Mouse (Mus musculus): ENCODE data around the gene Pde12.

Gene Pde12

DNA sequence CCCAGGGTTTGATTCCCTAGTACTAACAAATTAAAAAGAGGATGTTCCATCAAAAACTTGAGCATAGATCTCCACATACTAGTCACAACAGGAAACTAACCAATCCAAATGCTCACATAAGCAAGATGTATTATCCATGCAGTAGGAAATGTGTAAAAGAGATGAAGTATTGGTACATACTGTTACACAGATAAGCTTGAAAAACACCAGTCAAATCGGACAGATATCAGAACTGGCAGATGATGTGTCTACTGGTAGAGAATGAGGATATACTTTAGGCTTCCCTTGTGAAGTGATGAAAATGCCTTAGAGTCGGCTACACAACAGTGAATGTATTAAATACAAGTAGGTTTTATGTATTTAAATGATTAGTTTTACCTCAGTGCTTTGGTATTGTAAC is 7.2 kb downstream of the Pde12 start:
- H3K27me3 ChIP-seq (ENCODE audit: control insufficient read depth, insufficient read depth, low read length, poor library complexity, severe bottlenecking), result no peaks in the 10 kb centered on the region
- peaks cover 11% of the 10 kb centered on the region; the same call in 1 of the 2 replicates for H3K36me3 ChIP-seq (ENCODE audit: control insufficient read depth, insufficient read depth, low read length, poor library complexity, severe bottlenecking)
- DNase-seq (ENCODE audit: low read depth, low spot score), result no peak

GRCm38 (mm10) chr14:26662016-26662415 is 7.7 kb downstream of the Pde12 start:
- no peak for DNase-seq (ENCODE audit: low read depth, low spot score)
- peaks cover 13% of the 10 kb centered on the region; the same call in 1 of the 2 replicates for H3K36me3 ChIP-seq (ENCODE audit: control insufficient read depth, insufficient read depth, low read length, poor library complexity, severe bottlenecking)
- no peaks in the 10 kb centered on the region for H3K27me3 ChIP-seq (ENCODE audit: control insufficient read depth, insufficient read depth, low read length, poor library complexity, severe bottlenecking)

DNA sequence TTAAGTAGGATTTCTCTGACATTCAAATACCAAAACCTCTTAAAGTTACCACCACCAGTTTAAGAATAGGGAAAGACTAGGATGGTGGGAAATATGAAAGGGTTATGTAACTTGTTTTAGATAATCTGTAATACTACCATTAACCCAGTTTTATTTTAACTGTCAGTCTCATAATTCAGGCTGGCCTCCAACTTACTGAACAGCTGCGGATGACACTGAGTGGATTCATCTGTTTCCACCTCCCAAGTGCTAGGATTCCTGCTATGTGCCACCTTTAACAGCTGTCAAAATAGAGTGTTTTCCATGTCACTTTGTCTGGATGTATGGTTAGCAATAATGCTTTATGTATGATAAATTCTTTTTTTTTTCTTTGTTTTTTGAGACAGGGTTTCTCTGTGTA is 9.4 kb downstream of the Pde12 start:
- Histone ChIP-seq H3K36me3 (ENCODE audit: control insufficient read depth, insufficient read depth, low read length, poor library complexity, severe bottlenecking) (peaks cover 17% of the 10 kb centered on the region), H3K27me3 (ENCODE audit: control insufficient read depth, insufficient read depth, low read length, poor library complexity, severe bottlenecking) (no peaks in the 10 kb centered on the region)
- no peak for DNase-seq (ENCODE audit: low read depth, low spot score)

- no peak for DNase-seq (ENCODE audit: low read depth, low spot score)
- H3K36me3 ChIP-seq (ENCODE audit: control insufficient read depth, insufficient read depth, low read length, poor library complexity, severe bottlenecking), result peaks cover 19% of the 10 kb centered on the region
- no peaks in the 10 kb centered on the region for H3K27me3 ChIP-seq (ENCODE audit: control insufficient read depth, insufficient read depth, low read length, poor library complexity, severe bottlenecking)
Measured at GRCm38 (mm10) chr14:26658178-26658577, 11.5 kb downstream of the Pde12 start.

- DNase-seq (ENCODE audit: low read depth, low spot score), result peak; percentile 69
- H3K27me3 ChIP-seq (ENCODE audit: control insufficient read depth, insufficient read depth, low read length, poor library complexity, severe bottlenecking), result no peaks in the 10 kb centered on the region
Measured at GRCm38 (mm10) chr14:26651901-26652300, 17.8 kb downstream of the Pde12 start.

GRCm38 (mm10) chr14:26647811-26648210 is 21.9 kb downstream of the Pde12 start:
- peaks cover 4% of the 10 kb centered on the region; the same call in 1 of the 2 replicates for H3K36me3 ChIP-seq (ENCODE audit: control insufficient read depth, insufficient read depth, low read length, poor library complexity, severe bottlenecking)
- no peaks in the 10 kb centered on the region for H3K27me3 ChIP-seq (ENCODE audit: control insufficient read depth, insufficient read depth, low read length, poor library complexity, severe bottlenecking)
- DNase-seq (ENCODE audit: low read depth, low spot score), result no peak

More at GRCm38 (mm10) chr14:26651901-26652300, 17.8 kb downstream of the Pde12 start:
- H3K36me3 ChIP-seq (ENCODE audit: control insufficient read depth, insufficient read depth, low read length, poor library complexity, severe bottlenecking), result peaks cover 14% of the 10 kb centered on the region

GRCm38 (mm10) chr14:26645989-26646650 is 23.6 kb downstream of the Pde12 start:
- DNase-seq (ENCODE audit: low read depth, low spot score), result no peak
- peaks cover 4% of the 10 kb centered on the region; the same call in 1 of the 2 replicates for H3K36me3 ChIP-seq (ENCODE audit: control insufficient read depth, insufficient read depth, low read length, poor library complexity, severe bottlenecking)
- no peaks in the 10 kb centered on the region for H3K27me3 ChIP-seq (ENCODE audit: control insufficient read depth, insufficient read depth, low read length, poor library complexity, severe bottlenecking)

GRCm38 (mm10) chr14:26643006-26643624 is 26.6 kb downstream of the Pde12 start:
- DNase-seq (ENCODE audit: low read depth, low spot score), result peak; percentile 43
- no peaks in the 10 kb centered on the region for H3K27me3 ChIP-seq (ENCODE audit: control insufficient read depth, insufficient read depth, low read length, poor library complexity, severe bottlenecking)
- H3K36me3 ChIP-seq (ENCODE audit: control insufficient read depth, insufficient read depth, low read length, poor library complexity, severe bottlenecking), result 0 out of 2 replicates have a peak, but pooled peaks cover 4% of the 10 kb centered on the region

DNA sequence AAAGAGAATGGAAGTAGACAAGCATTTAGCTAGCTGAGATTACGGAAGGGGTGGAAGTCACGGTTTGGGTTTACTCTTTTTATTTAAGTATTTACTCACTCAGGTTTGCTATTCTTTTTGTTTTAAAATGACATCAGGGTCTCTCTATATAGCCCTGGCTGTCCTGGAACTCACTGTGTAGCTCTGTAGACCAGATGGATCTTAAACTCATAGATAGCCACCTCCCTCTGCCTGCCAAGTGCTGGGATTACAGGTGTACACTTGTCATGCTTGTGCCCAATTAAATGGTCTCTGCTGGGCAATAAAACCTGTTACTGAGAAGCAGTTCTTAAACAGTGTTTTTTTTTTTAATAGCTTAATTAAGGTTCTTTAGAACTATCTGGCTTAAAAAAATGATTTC is 29.7 kb downstream of the Pde12 start:
- H3K36me3 ChIP-seq (ENCODE audit: control insufficient read depth, insufficient read depth, low read length, poor library complexity, severe bottlenecking), result 0 out of 2 replicates have a peak, but pooled peaks cover 4% of the 10 kb centered on the region
- DNase-seq (ENCODE audit: low read depth, low spot score), result peak; percentile 57
- no peaks in the 10 kb centered on the region for H3K27me3 ChIP-seq (ENCODE audit: control insufficient read depth, insufficient read depth, low read length, poor library complexity, severe bottlenecking)

- Histone ChIP-seq H3K27me3 (ENCODE audit: control insufficient read depth, insufficient read depth, low read length, poor library complexity, severe bottlenecking) (no peaks in the 10 kb centered on the region), H3K36me3 (ENCODE audit: control insufficient read depth, insufficient read depth, low read length, poor library complexity, severe bottlenecking) (0 out of 2 replicates have a peak, but pooled peaks cover 4% of the 10 kb centered on the region)
- peak; percentile 21 for DNase-seq (ENCODE audit: low read depth, low spot score)
Measured at GRCm38 (mm10) chr14:26639251-26639650, 30.4 kb downstream of the Pde12 start.

DNA sequence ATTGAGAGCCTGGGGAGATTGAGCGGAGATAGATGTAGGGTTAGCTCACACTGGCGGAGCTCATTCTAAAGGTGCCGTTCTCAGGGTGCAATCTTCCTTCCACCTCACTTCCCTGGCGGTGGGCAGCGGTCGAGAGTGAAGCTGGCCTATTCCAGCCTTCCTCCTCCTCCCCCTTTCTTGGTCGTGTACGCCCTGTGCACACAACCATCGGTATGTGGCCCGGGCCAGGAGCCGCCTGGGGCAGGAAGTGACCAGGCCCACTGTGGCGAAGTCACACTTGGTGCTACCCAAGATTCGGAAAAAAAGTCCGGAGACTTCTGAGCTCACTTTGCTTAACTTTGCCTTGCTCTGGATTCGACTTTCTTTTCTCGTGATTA is 31.0 kb downstream of the Pde12 start:
- H3K36me3 ChIP-seq (ENCODE audit: control insufficient read depth, insufficient read depth, low read length, poor library complexity, severe bottlenecking), result 0 out of 2 replicates have a peak, but pooled peaks cover 4% of the 10 kb centered on the region
- DNase-seq (ENCODE audit: low read depth, low spot score), result peak; percentile 61
- no peaks in the 10 kb centered on the region for H3K27me3 ChIP-seq (ENCODE audit: control insufficient read depth, insufficient read depth, low read length, poor library complexity, severe bottlenecking)

DNA sequence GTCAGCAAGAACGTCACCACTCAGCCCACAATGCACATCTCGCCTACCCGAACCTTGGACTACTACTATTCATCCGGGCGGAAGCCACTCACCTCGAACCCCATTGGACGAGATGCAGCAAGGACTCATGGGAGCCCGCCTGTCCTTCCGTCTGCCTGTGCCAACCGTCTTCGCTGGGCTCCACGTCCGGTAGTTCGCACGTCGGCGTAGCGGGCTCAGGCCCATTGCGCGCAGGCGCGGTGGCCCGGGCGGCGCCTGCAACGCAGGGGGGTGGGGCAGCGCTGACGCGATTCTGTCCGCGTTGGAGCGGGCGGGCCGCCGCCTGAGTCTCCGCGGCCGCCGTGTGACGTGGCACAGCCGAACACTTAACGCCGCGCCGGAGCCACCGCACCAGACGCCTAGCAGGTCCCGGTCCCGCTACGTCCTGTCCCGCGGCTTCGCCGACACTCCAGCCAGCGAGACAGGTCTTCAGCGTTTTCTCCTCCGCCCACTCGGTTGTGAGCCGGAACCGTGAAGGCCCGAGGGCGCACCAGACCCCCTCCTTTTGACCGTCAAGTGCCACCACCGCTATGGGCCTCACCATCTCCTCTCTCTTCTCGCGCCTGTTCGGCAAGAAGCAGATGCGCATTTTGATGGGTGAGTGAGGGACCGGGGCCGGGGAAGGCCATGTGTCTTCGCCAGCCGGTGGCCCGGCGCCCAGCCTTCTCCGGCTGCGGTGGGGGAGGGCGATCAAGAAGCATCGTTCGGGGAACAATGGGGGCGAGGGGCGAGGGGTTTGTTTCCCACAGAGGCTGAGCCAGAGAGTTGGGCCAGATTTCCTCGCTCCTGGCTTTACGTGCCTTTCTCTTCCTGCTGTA is 31.6 kb downstream of the Pde12 start, which contains the start of gene Arf4:
Gene Arf4 (plus strand): TSS at position 224 of the 857 bp plus-strand sequence.
- Histone ChIP-seq H3K27me3 (ENCODE audit: control insufficient read depth, insufficient read depth, low read length, poor library complexity, severe bottlenecking) (no peaks in the 10 kb centered on the region), H3K36me3 (ENCODE audit: control insufficient read depth, insufficient read depth, low read length, poor library complexity, severe bottlenecking) (0 out of 2 replicates have a peak, but pooled peaks cover 4% of the 10 kb centered on the region)
- DNase-seq (ENCODE audit: low read depth, low spot score), result peak; percentile 99

DNA sequence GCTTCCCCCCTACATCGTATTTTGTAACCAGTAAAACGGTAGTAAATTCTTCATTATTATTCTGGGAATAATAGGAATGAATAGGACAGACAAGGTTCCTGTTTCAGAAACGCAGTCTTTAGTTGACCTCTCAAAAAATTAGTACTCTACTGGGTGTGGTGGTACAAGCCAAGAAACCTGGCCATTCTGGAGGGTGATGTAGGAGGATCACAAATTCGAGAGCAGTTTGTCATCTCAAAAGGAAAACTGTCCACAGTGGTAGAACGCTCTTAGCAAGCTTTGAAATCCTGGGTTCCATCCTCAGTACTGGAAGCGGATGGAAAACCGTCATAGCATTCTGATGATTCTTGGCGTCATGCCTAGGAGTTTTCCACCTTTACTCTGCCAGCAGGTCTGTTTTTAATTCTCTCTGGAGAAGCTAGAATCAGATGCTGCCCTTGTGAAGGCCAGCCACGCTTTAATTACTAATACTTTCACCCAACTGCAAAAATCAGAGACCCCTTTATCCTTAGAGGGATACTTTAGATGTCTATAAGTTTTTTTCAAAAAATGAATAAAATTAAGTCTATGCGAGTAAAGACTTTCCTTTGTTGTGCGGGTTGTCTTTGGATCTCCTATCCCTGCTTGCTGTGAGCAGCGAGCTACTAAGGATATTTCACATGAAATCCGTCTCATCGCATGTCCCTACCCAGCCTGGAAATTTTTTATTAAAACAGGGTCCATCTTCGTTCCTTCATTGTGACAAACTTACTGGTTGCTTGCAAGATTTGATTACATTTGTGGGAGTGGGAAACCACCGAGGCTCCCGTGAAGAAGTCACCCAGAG is 32.4 kb downstream of the Pde12 start:
- H3K27me3 ChIP-seq (ENCODE audit: control insufficient read depth, insufficient read depth, low read length, poor library complexity, severe bottlenecking), result no peaks in the 10 kb centered on the region
- H3K36me3 ChIP-seq (ENCODE audit: control insufficient read depth, insufficient read depth, low read length, poor library complexity, severe bottlenecking), result 0 out of 2 replicates have a peak, but pooled peaks cover 4% of the 10 kb centered on the region
- no peak for DNase-seq (ENCODE audit: low read depth, low spot score)

- Histone ChIP-seq H3K36me3 (ENCODE audit: control insufficient read depth, insufficient read depth, low read length, poor library complexity, severe bottlenecking) (peaks cover 21% of the 10 kb centered on the region; the same call in 1 of the 2 replicates), H3K27me3 (ENCODE audit: control insufficient read depth, insufficient read depth, low read length, poor library complexity, severe bottlenecking) (no peaks in the 10 kb centered on the region)
- DNase-seq (ENCODE audit: low read depth, low spot score), result peak; percentile 52
Measured at GRCm38 (mm10) chr14:26626605-26627140, 43.0 kb downstream of the Pde12 start.
